Mouse (Mus musculus) cortical plate, adult 2 months (tissue): Measurements from ENCODE around the gene Atp4b.

Experiments
- CTCF ChIP-seq: fragments of 200-500 bp; IDR thresholded peaks from 2 replicates; pipeline ENCODE4 v1.5.1; 2011; ENCODE audit warnings: mild to moderate bottlenecking, control low read depth, low read length; ENCODE audit not compliant: insufficient read depth; ENCODE audit errors: extremely low read depth
- POLR2A ChIP-seq: fragments of 200-500 bp; IDR thresholded peaks from 2 replicates; pipeline ENCODE4 v1.6.1; 2011; ENCODE audit warnings: mild to moderate bottlenecking, low read length, control low read depth; ENCODE audit not compliant: insufficient read depth; ENCODE audit errors: extremely low read depth

DNA sequence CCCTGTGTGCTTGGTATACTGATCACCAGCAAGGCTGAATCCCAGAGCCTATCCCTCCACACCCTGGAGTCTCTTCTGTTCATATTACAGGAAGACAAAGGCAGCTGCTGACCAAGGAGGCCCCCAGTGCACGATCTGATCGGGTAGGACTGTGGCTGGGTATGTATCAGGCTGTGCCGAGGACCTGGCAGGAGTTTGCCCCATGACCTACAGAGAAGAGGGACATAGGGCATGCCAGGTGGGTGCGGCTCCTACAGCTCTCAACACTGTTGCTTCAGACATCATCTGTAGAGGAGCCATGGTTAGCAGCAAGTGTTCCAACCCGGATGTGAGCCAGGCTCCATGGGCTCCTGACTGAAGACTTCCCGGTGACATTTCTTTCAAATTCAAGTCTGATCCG, 2.8 kb downstream of the Atp4b start:
- TF ChIP-seq CTCF (no peak), POLR2A (no peak)
